Mouse (Mus musculus): ENCODE data around the gene Nr1h5.

Nr1h5 gene

DNA sequence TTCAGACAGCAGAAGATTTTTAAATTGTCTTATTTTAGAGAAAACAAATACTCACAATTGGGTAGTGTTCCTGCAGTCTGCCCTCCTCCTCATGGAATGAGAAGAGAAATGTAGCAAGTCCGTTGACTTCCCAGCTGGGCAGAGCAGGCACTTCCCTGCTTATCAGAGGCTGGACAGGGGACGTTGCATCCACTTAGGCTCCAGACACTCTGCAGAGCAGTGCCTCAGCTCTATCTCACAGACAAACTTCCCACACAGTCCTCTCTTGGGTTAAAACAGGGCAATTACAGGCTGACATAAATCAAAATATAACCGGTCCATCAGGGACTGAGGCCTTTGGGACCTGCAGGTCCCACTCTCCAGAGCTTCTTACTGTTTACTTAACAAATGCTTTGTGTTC is at the start of gene Nr1h5:
Nr1h5 (minus strand) TSS at position 101 of the 400 bp plus-strand sequence.
- no peak for DNase-seq (ENCODE audit: low read depth)

DNA sequence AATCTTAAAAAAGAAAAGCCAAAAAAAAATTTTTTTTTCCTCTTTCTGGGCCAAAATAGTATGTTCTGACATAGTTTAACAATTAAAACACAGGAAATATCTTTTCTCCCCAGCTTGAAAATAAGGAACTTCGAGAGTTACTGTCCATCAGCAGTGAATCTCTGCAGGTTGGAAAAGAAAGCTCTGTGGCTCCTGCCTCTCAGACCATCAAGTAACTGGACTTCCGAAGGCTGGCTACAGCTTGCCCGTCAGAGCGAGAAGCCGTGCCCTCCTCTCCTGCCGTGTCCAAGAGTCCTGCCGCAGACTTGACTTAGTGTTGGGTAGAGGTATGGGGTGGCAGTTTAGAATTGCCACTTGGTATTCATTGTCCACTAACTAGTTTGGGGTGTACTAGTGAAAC is 37.7 kb upstream of the Nr1h5 start:
- no peak for DNase-seq (ENCODE audit: low read depth)

DNA sequence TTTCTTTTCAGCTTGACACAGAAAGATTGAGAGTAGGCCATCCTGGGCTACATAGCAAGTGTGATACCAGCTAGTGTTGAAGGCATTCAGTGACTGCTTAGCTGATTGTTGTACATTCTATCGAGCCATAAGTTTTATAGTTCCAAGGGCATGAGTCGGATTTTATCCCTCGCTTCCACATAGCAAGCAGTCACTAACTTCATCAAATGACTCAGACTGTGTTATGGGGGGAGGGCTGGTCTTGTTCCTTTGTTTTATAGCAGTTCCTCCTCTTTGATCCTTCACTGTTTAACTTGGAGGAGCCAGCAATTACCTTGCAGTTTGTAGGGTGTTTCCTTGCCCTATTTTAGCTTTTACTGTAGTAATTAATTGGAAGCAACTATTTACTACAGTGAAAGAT is 33.7 kb upstream of the Nr1h5 start:
- no peak for DNase-seq (ENCODE audit: low read depth)

DNA sequence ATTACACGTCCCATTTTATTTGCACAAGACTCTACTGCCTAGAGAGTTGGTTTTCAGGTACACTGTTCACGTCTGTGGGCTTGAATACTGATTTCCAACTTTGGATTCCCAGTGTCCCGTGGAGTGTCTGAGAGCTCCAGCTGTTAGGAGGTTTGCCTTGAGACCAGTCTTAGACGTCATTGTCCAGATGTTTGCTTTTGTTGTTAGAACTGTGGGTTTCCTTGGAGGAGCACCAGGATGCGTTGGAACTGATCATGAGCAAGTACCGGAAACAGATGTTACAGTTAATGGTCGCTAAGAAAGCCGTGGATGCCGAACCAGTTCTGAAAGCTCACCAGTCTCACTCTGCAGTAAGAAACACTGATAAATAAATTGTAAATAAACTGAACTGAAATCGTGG is 33.1 kb upstream of the Nr1h5 start:
- DNase-seq (ENCODE audit: low read depth), result no peak

DNA sequence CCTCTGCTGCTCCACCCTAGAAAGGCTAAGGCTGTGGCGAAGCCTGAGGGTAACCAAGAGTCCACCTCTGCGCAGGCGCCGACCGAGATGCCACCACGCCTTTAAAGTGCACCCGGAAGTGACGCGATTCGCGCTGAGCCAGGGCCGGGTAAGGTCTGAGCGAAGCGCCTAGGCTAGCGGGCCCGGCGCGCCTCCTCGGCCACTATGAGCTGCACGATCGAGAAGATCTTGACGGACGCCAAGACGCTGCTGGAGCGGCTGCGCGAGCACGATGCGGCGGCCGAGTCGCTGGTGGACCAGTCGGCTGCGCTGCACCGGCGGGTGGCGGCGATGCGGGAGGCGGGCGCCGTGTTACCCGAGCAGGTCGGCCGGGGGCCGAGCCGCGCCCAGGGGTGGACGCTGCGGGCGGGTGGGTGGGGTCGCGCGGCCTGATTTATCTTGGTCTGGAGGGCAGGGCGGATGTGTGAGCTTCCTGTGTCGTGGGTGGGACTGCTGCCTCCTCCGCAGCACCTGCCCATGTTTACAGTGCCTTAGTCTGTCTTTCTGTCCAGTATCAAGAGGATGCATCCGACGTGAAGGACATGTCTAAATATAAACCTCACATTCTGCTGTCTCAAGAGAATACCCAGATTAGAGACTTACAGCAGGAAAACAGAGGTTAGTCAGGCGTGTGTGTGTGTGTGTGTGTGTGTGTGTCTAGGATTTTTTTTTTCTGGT is 31.8 kb upstream of the Nr1h5 start, which contains the start of gene Sike1:
Sike1 (plus strand) TSS at position 104 of the 717 bp plus-strand sequence.
- peak; percentile 73 for DNase-seq (ENCODE audit: low read depth)

DNA sequence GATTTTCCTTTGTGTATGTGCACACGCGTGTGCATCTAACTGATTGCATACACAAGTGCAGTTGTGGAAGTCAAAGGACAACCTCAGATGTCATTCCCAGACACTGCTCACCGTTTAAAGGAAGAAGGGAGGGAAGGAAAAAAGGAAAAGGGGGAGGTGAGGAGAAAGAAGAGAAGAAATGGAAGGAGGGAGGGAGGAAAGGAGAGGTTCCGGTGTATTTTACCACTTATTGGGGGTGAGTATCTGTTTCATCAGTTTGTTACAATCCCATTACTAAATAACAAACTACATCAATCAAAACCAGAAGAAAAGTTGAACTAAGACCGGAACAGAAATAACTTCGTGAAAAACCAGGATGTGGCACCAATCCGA is 31.3 kb upstream of the Nr1h5 start:
- no peak for DNase-seq (ENCODE audit: low read depth)

DNA sequence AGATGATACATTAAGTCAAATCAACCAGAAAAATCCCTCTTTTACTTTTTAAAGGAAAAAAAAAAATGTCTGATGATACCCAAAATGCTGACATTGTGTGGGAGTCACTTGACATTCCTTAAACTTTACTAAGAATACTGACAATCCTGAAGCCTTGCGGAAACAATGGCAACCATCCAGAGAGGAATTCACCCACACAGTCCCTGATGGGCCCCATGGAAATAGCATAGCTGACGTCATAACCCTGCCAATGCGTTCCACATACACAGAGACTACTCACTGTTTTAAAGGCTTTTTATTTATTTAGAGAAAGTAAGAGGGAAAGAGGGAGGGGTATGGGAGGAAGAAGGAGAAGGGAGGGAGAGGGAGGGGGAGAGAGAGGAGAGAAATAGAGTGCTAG is 29.0 kb upstream of the Nr1h5 start:
- DNase-seq (ENCODE audit: low read depth), result no peak

DNA sequence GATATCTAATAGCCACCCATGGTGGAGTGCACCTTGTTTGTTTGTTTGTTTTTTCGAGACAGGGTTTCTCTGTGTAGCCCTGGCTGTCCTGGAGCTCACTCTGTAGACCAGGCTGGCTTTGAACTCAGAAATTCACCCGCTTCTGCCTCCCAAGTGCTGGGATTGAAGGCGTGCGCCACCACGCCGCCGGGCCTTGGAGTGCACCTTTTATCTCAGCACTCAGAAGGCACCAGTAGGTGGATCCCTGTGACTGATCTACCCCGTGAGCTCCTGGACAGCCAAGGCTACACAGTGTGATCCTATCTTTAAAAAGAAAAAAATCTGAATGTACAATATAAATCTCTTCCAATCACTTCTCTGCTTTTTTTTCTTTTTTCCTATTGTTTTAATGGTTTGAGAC is 27.1 kb upstream of the Nr1h5 start:
- no peak for DNase-seq (ENCODE audit: low read depth)

DNA sequence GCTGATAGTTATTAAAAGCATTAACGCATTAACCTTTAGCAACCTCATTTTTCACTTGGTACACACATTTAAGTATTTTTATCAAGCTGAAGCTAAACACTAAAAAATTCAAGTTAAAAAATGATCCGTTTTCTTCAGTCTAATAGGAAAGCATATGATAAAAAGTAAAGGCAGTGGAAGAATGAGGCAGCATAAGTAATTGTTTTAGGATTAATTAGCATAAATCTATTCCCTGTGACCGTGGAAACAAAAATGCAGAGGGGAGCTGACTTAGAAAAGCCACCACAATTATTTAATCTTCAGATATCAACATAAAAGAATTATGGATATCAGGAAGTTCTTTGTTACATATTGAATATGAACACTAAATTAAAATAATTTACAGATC is 16.4 kb upstream of the Nr1h5 start:
- DNase-seq (ENCODE audit: low read depth), result no peak

DNA sequence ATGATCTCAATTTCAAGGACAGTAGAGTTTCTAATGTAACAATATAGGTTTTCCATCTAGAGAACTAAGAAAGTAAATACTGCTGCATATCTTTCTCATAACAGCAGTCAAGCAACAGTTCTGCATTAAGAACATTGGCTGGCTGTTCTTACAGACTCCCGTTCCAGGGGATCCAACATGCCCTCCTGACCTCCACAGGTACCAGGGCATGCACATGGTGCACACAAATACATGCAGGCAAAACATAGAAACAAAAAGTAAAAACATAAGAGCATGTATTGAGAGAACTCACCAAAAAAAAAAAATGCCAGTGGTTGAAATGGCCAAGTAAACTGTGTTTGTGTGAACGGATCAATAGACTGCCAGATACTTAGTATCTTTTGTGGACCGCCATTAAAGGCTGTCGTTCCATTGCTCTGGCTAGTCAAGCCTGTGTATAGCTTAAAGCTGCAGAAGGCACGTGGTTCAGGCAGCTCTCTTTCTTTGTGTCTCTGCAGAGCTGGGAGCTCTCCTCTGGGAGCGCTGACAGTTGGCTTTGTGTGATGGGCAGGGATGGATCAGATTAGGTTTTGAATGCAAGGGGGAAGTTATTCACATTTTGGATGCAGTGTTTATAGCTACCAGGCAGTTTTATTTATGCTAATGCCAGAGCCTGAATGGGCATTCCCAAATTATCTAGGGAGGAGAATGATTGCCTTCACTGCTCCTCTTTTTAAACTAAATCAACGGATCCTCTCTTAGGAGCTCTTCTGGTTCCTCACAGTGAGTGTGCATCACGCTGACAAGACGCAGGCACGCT is 15.8 kb upstream of the Nr1h5 start:
- DNase-seq (ENCODE audit: low read depth), result no peak

DNA sequence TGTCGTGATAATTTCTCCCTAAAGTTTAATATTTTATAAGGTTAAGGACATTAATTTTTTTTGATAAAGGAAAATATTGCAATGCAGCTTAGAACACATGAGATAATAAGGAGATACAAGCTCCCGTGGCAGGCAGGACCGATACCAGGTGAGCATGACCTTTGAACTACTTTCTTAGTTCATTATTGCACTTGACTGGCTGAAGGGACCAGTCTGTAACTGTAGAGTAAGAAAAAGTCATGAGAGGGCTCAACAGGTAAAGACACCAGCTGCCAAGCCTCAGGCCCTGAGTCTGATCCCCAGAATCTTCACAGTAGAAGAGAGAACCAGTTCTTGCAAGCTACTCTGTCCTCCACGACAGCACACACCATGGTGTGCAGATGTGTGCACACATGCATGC is 13.0 kb upstream of the Nr1h5 start:
- DNase-seq (ENCODE audit: low read depth), result no peak

DNA sequence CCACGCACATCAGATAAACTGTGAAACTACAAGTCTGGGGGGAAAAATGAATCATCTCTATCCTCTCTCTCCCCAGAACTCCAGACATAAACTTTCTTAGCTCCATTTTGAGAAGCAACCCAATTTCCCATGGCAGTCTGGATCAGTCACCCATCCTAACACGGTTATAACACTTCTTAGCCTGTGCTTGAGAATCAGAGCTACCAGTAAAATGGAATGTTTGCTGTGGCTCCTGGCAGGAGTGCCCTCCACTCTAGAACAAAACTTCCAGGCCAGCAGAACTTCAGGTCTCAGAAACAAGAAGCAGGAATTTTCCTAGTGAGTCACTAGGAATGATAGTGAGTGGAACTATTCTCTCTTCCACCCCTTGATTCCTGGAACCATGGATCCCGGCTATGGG is 6.6 kb upstream of the Nr1h5 start:
- peak; percentile 11 for DNase-seq (ENCODE audit: low read depth)

DNA sequence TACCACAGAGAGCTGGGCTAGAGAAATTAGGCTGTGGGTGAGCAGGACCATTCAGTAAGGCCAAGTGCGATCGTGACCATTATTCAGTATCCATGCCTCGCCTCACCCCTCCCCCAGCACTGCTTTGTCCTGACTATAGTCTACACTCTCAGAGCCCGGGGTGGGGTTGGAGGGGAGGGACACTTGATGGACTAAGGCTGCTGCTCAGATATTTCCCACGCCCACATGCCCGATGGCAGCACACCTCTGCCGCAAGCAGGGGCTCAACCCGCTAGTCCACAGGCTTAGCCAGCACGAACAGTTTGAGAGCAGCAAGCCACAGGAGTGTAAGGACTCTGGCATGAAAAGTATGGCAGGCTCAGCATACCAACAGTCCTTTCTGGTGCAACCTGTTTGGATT is 6.1 kb upstream of the Nr1h5 start:
- DNase-seq (ENCODE audit: low read depth), result no peak

DNA sequence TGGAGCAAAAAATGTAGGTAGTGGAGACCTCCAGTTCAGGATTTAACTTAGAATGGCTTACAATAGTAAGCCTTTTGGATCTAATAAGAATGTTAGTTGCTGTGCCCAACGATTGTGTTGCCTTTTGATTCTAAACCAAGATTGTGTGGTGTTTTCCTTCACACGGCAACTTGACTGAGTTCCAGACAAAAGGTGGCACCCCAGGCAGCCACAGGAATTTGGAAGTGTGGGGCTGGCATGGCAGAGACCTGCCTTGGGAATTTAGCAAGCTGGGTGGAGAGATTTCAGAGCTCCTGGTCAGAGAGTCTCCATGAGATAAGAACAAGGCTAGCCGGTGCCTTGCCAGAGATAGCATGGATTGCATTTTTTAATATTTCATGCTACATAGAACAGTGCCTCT is 8.3 kb downstream of the Nr1h5 start:
- peak; percentile 8 for DNase-seq (ENCODE audit: low read depth)

DNA sequence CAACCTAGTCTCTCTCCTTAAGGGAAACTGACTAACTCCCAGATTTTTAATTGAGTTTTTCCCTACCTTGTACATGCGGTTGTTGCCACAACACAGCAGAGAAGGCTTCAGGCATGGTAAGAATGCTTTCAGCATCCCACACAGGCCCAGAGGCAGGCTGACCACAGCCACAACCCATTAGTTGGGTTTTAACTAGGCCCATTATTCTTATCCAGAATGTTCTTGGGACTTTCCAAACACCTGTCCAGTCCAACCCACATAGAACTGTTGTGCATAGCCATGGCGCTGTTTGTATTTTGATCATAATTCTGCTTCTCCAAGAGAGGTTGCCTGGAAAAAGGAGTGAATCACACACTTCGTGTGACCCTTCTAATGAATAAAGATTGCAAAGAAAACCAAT is 8.8 kb downstream of the Nr1h5 start:
- peak; percentile 40 for DNase-seq (ENCODE audit: low read depth)

DNA sequence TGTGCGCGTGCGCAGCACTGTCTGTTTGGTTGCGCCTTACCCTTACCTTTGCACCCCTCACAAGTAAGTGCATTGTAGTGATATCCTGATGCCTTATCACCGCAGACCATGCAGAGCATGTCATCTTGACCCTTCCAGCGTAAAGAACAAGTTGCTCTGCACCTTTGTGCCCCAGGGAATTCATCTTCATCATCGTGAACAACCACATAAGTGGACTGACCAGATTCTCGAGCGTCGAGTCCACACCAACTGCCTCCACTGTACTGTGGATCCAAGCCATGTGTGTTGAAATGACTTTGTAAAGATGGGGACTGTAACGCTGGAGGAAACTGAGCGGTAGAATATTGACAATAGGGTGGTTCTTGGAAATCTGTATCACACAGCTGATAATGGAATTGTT is 9.5 kb downstream of the Nr1h5 start:
- no peak for DNase-seq (ENCODE audit: low read depth)

DNA sequence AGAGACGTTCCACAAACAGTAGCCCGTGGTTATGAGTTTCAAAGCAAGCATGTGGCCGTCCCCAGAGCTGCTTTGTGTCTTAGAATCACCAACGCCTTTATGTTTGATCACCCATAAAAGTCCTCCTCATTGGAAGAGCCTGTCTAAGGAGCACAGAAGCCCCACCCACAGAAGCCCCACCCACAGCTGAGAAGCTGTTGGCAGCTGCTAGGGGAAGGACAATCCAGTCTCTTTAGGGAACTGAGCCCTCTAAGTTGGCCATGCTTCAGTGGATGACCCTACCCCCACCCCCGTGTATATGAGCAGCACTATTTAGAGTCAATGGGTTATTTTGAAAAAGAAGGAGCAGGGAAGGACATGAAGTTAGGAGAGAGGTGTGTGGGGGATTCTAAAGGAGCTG is 17.1 kb downstream of the Nr1h5 start:
- no peak for DNase-seq (ENCODE audit: low read depth)

DNA sequence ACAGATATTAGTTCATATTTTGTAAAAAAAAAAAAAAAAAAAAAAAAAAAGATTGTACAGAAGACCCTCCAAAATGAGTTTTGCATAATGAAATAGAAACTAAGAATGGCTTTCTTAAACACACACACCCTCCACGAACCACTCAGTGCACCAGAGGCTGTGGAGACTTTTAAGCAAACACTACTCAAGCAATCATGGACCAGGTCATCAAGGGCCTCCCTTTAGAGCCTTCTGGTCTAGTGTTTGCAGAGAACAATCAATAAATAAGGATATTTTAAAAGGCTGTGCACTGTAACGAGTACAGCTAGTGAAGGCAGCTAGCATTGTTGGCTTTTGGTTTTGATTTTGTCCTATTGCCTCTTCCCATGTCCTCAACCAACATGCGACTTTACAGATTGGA is 17.6 kb downstream of the Nr1h5 start:
- DNase-seq (ENCODE audit: low read depth), result no peak

DNA sequence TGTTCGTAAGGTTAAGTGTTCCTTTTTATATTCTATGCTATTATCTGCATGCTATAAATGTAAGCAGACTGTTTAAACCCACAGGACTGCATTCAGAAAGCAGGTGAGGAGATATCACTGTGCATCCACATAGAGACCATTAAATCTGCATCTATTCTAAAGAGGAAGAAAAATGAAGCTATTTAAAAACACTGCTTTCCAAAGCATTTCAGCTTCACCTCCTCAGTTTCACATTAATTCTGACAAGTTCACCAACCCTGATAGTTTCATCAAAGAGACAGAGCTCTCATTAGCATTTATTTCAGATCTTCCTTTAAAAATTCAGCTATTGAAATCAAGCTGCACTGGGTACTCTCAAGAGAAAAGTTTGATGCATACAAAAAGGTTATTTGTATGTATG is 25.8 kb downstream of the Nr1h5 start:
- DNase-seq (ENCODE audit: low read depth), result no peak

DNA sequence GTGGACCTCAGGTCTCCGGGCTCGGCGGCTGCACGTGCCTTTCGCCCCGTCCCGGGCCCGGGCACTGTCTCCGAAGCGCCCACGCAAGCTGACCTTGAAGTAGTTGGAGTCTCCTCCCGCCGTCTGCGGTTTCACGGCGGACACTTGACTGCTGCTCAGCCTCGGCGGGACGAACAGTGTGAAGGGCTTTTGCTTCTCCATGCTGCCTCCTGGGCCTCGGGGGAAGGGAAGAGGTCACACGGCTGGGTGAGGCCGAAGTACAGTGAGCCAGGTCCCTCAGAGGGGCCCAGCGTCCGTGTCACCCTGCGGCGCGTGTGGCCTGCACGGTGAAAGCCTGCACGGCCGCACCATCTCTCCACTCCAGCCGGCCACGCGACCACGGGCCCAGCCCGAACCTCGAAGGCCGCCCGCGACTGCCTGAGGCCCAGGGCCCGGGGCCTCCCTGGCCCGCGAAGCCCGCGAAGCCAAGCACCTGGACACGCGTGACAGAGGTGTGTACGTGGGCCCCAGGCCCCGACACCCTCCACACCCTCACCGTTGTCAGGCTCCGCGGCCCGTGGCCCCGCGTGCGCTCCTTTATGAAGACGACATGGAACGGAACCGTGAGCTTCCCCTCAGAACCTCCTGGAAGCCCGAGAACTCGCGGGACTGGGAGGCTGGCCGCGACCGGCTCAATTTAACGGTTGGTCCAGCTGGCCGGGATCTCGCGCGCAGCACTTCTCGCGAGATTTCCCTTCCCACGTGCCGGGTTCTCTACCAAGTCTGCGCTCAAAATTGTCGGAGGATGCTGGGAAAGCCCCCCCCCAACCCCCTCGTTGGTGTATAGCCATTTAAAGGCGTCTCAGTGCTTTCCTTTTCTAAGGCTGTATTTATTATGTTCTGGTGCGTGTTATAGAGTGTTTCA is 28.2 kb downstream of the Nr1h5 start, which contains the start of gene Sycp1:
Sycp1 (minus strand) TSS at position 650 of the 904 bp plus-strand sequence.
- no peak for DNase-seq (ENCODE audit: low read depth)

DNA sequence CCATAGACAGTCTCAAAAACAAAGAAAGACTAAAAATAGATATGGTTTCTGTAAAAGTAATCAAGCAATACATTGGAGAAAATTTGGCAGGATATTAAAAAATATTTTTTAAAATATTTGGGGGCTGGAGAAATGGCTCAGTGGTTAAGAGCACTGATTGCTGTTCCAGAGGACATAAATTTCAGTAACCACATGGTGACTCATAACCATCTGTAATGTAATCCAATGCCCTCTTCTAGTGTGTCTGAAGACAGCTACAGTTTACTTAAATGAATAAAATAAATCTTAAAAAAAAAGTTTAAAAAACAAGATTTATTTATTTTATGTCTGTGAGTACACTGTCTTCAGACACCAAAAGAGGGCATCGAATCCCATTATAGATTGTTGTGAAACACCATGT is 64.8 kb downstream of the Nr1h5 start:
- DNase-seq (ENCODE audit: low read depth), result peak; percentile 3
